Mouse (Mus musculus) bone marrow macrophage, adult 2 months (primary cell): ENCODE results near the gene Zfp398. TPM values are rescaled to one million over a fixed set of nuclear protein-coding genes. Genes with fewer than 3 reads are reported as not detected.

Source experiments
- H3K27ac ChIP-seq: 2 replicates; pipeline ENCODE4 v1.5.1; 2012; ENCODE audit warnings: low read depth, low read length; ENCODE audit not compliant: insufficient read depth
- H3K4me1 ChIP-seq: 2 replicates; pipeline ENCODE4 v1.6.1; 2012; ENCODE audit warnings: low read length; ENCODE audit not compliant: control insufficient read depth, insufficient read depth
- H3K4me3 ChIP-seq: 2 replicates; pipeline ENCODE4 v1.5.1; 2012; ENCODE audit warnings: mild to moderate bottlenecking, low read length, moderate library complexity; ENCODE audit not compliant: insufficient read depth
- CTCF ChIP-seq: IDR thresholded peaks from 2 replicates; pipeline ENCODE4 v1.5.1; 2012; ENCODE audit warnings: low read depth, mild to moderate bottlenecking, low read length, moderate library complexity
- POLR2A ChIP-seq: IDR thresholded peaks from 2 replicates; pipeline ENCODE4 v1.6.1; 2012; ENCODE audit warnings: mild to moderate bottlenecking, low read depth, low read length, borderline replicate concordance
- polyA plus RNA-seq: library from polyadenylated mRNA; stranded (reverse); fragments of >200 nt; gene quantifications from 2 replicates; pipeline ENCODE4 v1.2.4, GENCODE M21; 2012; ENCODE audit not compliant: missing spikeins, insufficient read depth, insufficient read length

Gene Zfp398
- polyA plus RNA-seq, 1 experiment: 6.4 TPM

- Histone ChIP-seq H3K4me3 (no peak overlapping the region), H3K4me1 (peaks cover 17% of the 10 kb centered on the region), H3K27ac (no peak overlapping the region)
- TF ChIP-seq POLR2A: no peak
- no peak for TF ChIP-seq CTCF
Measured at GRCm38 (mm10) chr6:47880166-47880565, 44.7 kb downstream of the Zfp398 start.

- no peak for TF ChIP-seq POLR2A
- no peak for TF ChIP-seq CTCF
- Histone ChIP-seq H3K4me1 (peaks cover 15% of the 10 kb centered on the region), H3K27ac (peak overlapping the region; percentile 27; the same call in 1 of the 2 replicates), H3K4me3 (no peak overlapping the region)
Measured at GRCm38 (mm10) chr6:47888812-47889383, 53.4 kb downstream of the Zfp398 start.

- TF ChIP-seq POLR2A (no peak), CTCF (no peak)
- Histone ChIP-seq H3K27ac (no peak overlapping the region), H3K4me1 (no peaks in the 10 kb centered on the region), H3K4me3 (no peak overlapping the region)
Measured at GRCm38 (mm10) chr6:47899416-47899815, 64.0 kb downstream of the Zfp398 start.

GRCm38 (mm10) chr6:47903587-47903986, 68.1 kb downstream of the Zfp398 start:
- TF ChIP-seq CTCF (no peak), POLR2A (no peak)
- Histone ChIP-seq H3K27ac (no peak overlapping the region), H3K4me3 (no peak overlapping the region), H3K4me1 (no peaks in the 10 kb centered on the region)

GRCm38 (mm10) chr6:47904361-47904760, 68.9 kb downstream of the Zfp398 start:
- TF ChIP-seq CTCF: no peak
- no peak for TF ChIP-seq POLR2A
- no peak overlapping the region for H3K27ac ChIP-seq
- H3K4me1 ChIP-seq: no peaks in the 10 kb centered on the region
- H3K4me3 ChIP-seq: no peak overlapping the region

- TF ChIP-seq CTCF: no peak
- TF ChIP-seq POLR2A: no peak
- H3K4me1 ChIP-seq: no peaks in the 10 kb centered on the region
- no peak overlapping the region for H3K4me3 ChIP-seq
- H3K27ac ChIP-seq: no peak overlapping the region
Measured at GRCm38 (mm10) chr6:47904917-47905695, 69.6 kb downstream of the Zfp398 start.

GRCm38 (mm10) chr6:47906326-47906725, 70.9 kb downstream of the Zfp398 start:
- H3K27ac ChIP-seq: no peak overlapping the region
- TF ChIP-seq POLR2A (no peak), CTCF (no peak)
- no peak overlapping the region for H3K4me3 ChIP-seq
- no peaks in the 10 kb centered on the region for H3K4me1 ChIP-seq

- Histone ChIP-seq H3K27ac (no peak overlapping the region), H3K4me3 (no peak overlapping the region), H3K4me1 (no peaks in the 10 kb centered on the region)
- no peak for TF ChIP-seq POLR2A
- TF ChIP-seq CTCF: no peak
Measured at GRCm38 (mm10) chr6:47909007-47909406, 73.5 kb downstream of the Zfp398 start.

GRCm38 (mm10) chr6:47911650-47912049, 76.2 kb downstream of the Zfp398 start:
- Histone ChIP-seq H3K27ac (no peak overlapping the region), H3K4me3 (no peak overlapping the region), H3K4me1 (no peaks in the 10 kb centered on the region)
- TF ChIP-seq CTCF (no peak), POLR2A (no peak)

GRCm38 (mm10) chr6:47912991-47913390, 77.5 kb downstream of the Zfp398 start:
- no peak for TF ChIP-seq POLR2A
- TF ChIP-seq CTCF: no peak
- Histone ChIP-seq H3K27ac (no peak overlapping the region), H3K4me1 (no peaks in the 10 kb centered on the region), H3K4me3 (no peak overlapping the region)

- no peak overlapping the region for H3K27ac ChIP-seq
- H3K4me3 ChIP-seq: no peak overlapping the region
- TF ChIP-seq POLR2A (no peak), CTCF (no peak)
- H3K4me1 ChIP-seq: peaks cover 4% of the 10 kb centered on the region; the same call in 1 of the 2 replicates
Measured at GRCm38 (mm10) chr6:47917051-47917450, 81.6 kb downstream of the Zfp398 start.
